Mouse (Mus musculus) embryonic facial prominence, embryonic 11.5 days (tissue): ENCODE measurements around the gene Amph. TPM values are rescaled to one million over a fixed set of nuclear protein-coding genes. Genes with fewer than 3 reads are reported as not detected.

Experiments used
- ATAC-seq: fragments of 200-750 bp; cut with Nextera tagmentation; replicated peaks from 2 replicates; pipeline ENCODE4 v1.8.0; 2017; ENCODE audit warnings: low read depth; ENCODE audit not compliant: insufficient number of reproducible peaks, low FRiP score, low TSS enrichment
- DNase-seq: peaks from one replicate; pipeline ENCODE4 v3.0.0-alpha.2; 2015; ENCODE audit warnings: low spot score
- H3K27ac ChIP-seq: fragments of 300-500 bp; sonication (generic); replicated peaks from 2 replicates; pipeline ENCODE4 v1.5.1; 2014; ENCODE audit warnings: mild to moderate bottlenecking, low read depth, low read length, control low read depth
- H3K27me3 ChIP-seq: fragments of 300-500 bp; sonication (generic); 2 replicates; pipeline ENCODE4 v1.6.1; 2014; ENCODE audit warnings: mild to moderate bottlenecking, low read length, moderate library complexity, mixed read lengths; ENCODE audit not compliant: control insufficient read depth, insufficient read depth
- H3K36me3 ChIP-seq: fragments of 300-500 bp; sonication (generic); replicated peaks from 2 replicates; pipeline ENCODE4 v1.6.1; 2014; ENCODE audit warnings: low read depth, mild to moderate bottlenecking, low read length, moderate library complexity, mixed read lengths; ENCODE audit not compliant: control insufficient read depth, insufficient read depth
- H3K4me1 ChIP-seq: fragments of 300-500 bp; sonication (generic); 2 replicates; pipeline ENCODE4 v1.6.1; 2014; ENCODE audit warnings: low read length, mixed read lengths; ENCODE audit not compliant: control insufficient read depth, insufficient read depth
- H3K4me2 ChIP-seq: fragments of 300-500 bp; sonication (generic); 2 replicates; pipeline ENCODE4 v1.6.1; 2014; ENCODE audit warnings: low read depth, mild to moderate bottlenecking, control low read depth, low read length, moderate library complexity
- H3K4me3 ChIP-seq: fragments of 300-500 bp; sonication (generic); 2 replicates; pipeline ENCODE4 v1.5.1; 2014; ENCODE audit warnings: low read depth, low read length, control low read depth
- H3K9ac ChIP-seq: fragments of 300-500 bp; sonication (generic); replicated peaks from 2 replicates; pipeline ENCODE4 v1.6.1; 2014; ENCODE audit warnings: mild to moderate bottlenecking, control low read depth, low read length
- H3K9me3 ChIP-seq: fragments of 300-500 bp; sonication (generic); replicated peaks from 2 replicates; pipeline ENCODE4 v1.6.1; 2016; ENCODE audit warnings: mild to moderate bottlenecking, low read length, inconsistent platforms, mixed read lengths; ENCODE audit not compliant: control insufficient read depth
- WGBS: fragments of 180-500 bp; shearing (Covaris S2); extraction: QIAGEN DNeasy Blood & Tissue Kit; methylation state at CpG from one replicate; pipeline ENCODE4 v1.1.7; 2014; 5-methylcytosine and 5-hydroxymethylcytosine counted together
- polyA plus RNA-seq: library from polyadenylated mRNA; unstranded; fragments of >200 nt; fragmentation: Nextera tagmentation; extraction: Ambion mirVana; gene quantifications from 2 replicates; pipeline ENCODE4 v1.2.1, GENCODE M21; 2014

The Amph gene
- polyA plus RNA-seq, 1 experiment from 2014 or later, result 3.6 TPM

- no peaks in the 10 kb centered on the region for H3K4me1 ChIP-seq
- H3K4me3 ChIP-seq, result no peak overlapping the region
- no peak overlapping the region for H3K27ac ChIP-seq
- H3K9ac ChIP-seq, result no peak overlapping the region
- no peak for ATAC-seq
- no peaks in the 10 kb centered on the region for H3K27me3 ChIP-seq
- no peak overlapping the region for H3K4me2 ChIP-seq
- H3K9me3 ChIP-seq, result no peaks in the 10 kb centered on the region
- no peak for DNase-seq
- no peaks in the 10 kb centered on the region for H3K36me3 ChIP-seq
- 70% methylated on average over 7 of the region's 7 CpGs for WGBS
Measured at GRCm38 (mm10) chr13:19137212-19137611, 189.2 kb downstream of the Amph start.

- H3K27me3 ChIP-seq, result no peaks in the 10 kb centered on the region
- no peak overlapping the region for H3K27ac ChIP-seq
- no peak overlapping the region for H3K4me3 ChIP-seq
- no peak for ATAC-seq
- H3K36me3 ChIP-seq, result no peaks in the 10 kb centered on the region
- H3K4me2 ChIP-seq, result no peak overlapping the region
- H3K4me1 ChIP-seq, result no peaks in the 10 kb centered on the region
- H3K9me3 ChIP-seq, result no peaks in the 10 kb centered on the region
- peak; percentile 38 for DNase-seq
- WGBS, result 35% methylated on average over 5 of the region's 5 CpGs
- no peak overlapping the region for H3K9ac ChIP-seq
Measured at GRCm38 (mm10) chr13:19137932-19138331, 189.9 kb downstream of the Amph start.

- Histone ChIP-seq H3K4me1 (no peaks in the 10 kb centered on the region), H3K4me3 (no peak overlapping the region), H3K27me3 (no peaks in the 10 kb centered on the region), H3K27ac (no peak overlapping the region), H3K9me3 (no peaks in the 10 kb centered on the region), H3K9ac (no peak overlapping the region), H3K4me2 (no peak overlapping the region), H3K36me3 (no peaks in the 10 kb centered on the region)
- ATAC-seq (no peak), DNase-seq (no peak)
- 91% methylated on average over 2 of the region's 2 CpGs for WGBS
Measured at GRCm38 (mm10) chr13:19138550-19138949, 190.5 kb downstream of the Amph start.

- no peaks in the 10 kb centered on the region for H3K27me3 ChIP-seq
- ATAC-seq (no peak), DNase-seq (no peak)
- no peak overlapping the region for H3K27ac ChIP-seq
- 85% methylated on average over 7 of the region's 7 CpGs for WGBS
- H3K4me2 ChIP-seq, result no peak overlapping the region
- no peak overlapping the region for H3K9ac ChIP-seq
- no peak overlapping the region for H3K4me3 ChIP-seq
- no peaks in the 10 kb centered on the region for H3K36me3 ChIP-seq
- H3K4me1 ChIP-seq, result no peaks in the 10 kb centered on the region
- H3K9me3 ChIP-seq, result no peaks in the 10 kb centered on the region
Measured at GRCm38 (mm10) chr13:19139104-19139503, 191.1 kb downstream of the Amph start.

GRCm38 (mm10) chr13:19139771-19140170, 191.8 kb downstream of the Amph start:
- ATAC-seq (no peak), DNase-seq (no peak)
- H3K9ac ChIP-seq, result no peak overlapping the region
- H3K9me3 ChIP-seq, result no peaks in the 10 kb centered on the region
- 64% methylated on average over 1 of the region's 1 CpGs for WGBS
- H3K4me1 ChIP-seq, result no peaks in the 10 kb centered on the region
- no peak overlapping the region for H3K27ac ChIP-seq
- H3K4me3 ChIP-seq, result no peak overlapping the region
- H3K36me3 ChIP-seq, result no peaks in the 10 kb centered on the region
- H3K27me3 ChIP-seq, result no peaks in the 10 kb centered on the region
- no peak overlapping the region for H3K4me2 ChIP-seq

- H3K4me2 ChIP-seq, result no peak overlapping the region
- ATAC-seq (no peak), DNase-seq (no peak)
- 83% methylated on average over 3 of the region's 3 CpGs for WGBS
- no peaks in the 10 kb centered on the region for H3K36me3 ChIP-seq
- H3K27ac ChIP-seq, result no peak overlapping the region
- no peaks in the 10 kb centered on the region for H3K4me1 ChIP-seq
- H3K9me3 ChIP-seq, result no peaks in the 10 kb centered on the region
- H3K4me3 ChIP-seq, result no peak overlapping the region
- no peak overlapping the region for H3K9ac ChIP-seq
- H3K27me3 ChIP-seq, result no peaks in the 10 kb centered on the region
Measured at GRCm38 (mm10) chr13:19143766-19144165, 195.8 kb downstream of the Amph start.

- Histone ChIP-seq H3K4me2 (no peak overlapping the region), H3K36me3 (no peaks in the 10 kb centered on the region), H3K9me3 (no peaks in the 10 kb centered on the region), H3K4me3 (no peak overlapping the region), H3K27me3 (no peaks in the 10 kb centered on the region), H3K27ac (no peak overlapping the region), H3K9ac (no peak overlapping the region), H3K4me1 (no peaks in the 10 kb centered on the region)
- DNase-seq (no peak), ATAC-seq (no peak)
- WGBS, result 92% methylated on average over 3 of the region's 3 CpGs
Measured at GRCm38 (mm10) chr13:19147468-19147867, 199.5 kb downstream of the Amph start.

GRCm38 (mm10) chr13:19149574-19149973, 201.6 kb downstream of the Amph start:
- H3K27ac ChIP-seq, result no peak overlapping the region
- H3K9ac ChIP-seq, result no peak overlapping the region
- H3K4me3 ChIP-seq, result no peak overlapping the region
- no peaks in the 10 kb centered on the region for H3K9me3 ChIP-seq
- H3K27me3 ChIP-seq, result no peaks in the 10 kb centered on the region
- ATAC-seq (no peak), DNase-seq (no peak)
- H3K4me2 ChIP-seq, result no peak overlapping the region
- no peaks in the 10 kb centered on the region for H3K4me1 ChIP-seq
- no peaks in the 10 kb centered on the region for H3K36me3 ChIP-seq
- WGBS, result 82% methylated on average over 8 of the region's 8 CpGs
